Mouse (Mus musculus) CH12.LX (cell line): ENCODE measurements around the gene Trio.

ENCODE experiments used
- BHLHE40 ChIP-seq: IDR thresholded peaks from 2 replicates; pipeline ENCODE4 v1.6.1; 2011; ENCODE audit warnings: mild to moderate bottlenecking, low read depth, low read length, improper control_type of control experiment
- CTCF ChIP-seq, 2 experiments: IDR thresholded peaks in 1 of 2; conservative IDR thresholded peaks in 1 of 2; 2 replicates each; pipeline ENCODE4 v1.5.1; 2011 to 2012; ENCODE audit warnings: low read depth in 2 of 2, low read length in 2 of 2, improper control_type of control experiment in 1 of 2, inconsistent platforms in 1 of 2, mild to moderate bottlenecking in 1 of 2, moderate library complexity in 1 of 2
- EP300 ChIP-seq: IDR thresholded peaks from 2 replicates; pipeline ENCODE4 v1.6.1; 2011; ENCODE audit warnings: low read length, improper control_type of control experiment
- MAX ChIP-seq: IDR thresholded peaks from 2 replicates; pipeline ENCODE4 v1.6.1; 2011; ENCODE audit warnings: low read length, improper control_type of control experiment
- MEF2A ChIP-seq: IDR thresholded peaks from 2 replicates; pipeline ENCODE4 v1.6.1; 2014; ENCODE audit warnings: low read depth, mild to moderate bottlenecking, inconsistent platforms, low read length, improper control_type of control experiment, borderline replicate concordance
- NELFE ChIP-seq: IDR thresholded peaks from 2 replicates; pipeline ENCODE4 v1.6.1; 2011; ENCODE audit warnings: low read depth, low read length, improper control_type of control experiment
- PAX5 ChIP-seq: IDR thresholded peaks from 2 replicates; pipeline ENCODE4 v1.6.1; 2012; ENCODE audit warnings: low read length, inconsistent platforms, mixed read lengths
- POLR2A ChIP-seq: IDR thresholded peaks from 2 replicates; pipeline ENCODE4 v1.6.1; 2011; ENCODE audit warnings: low read depth, mild to moderate bottlenecking, improper control_type of control experiment, low read length
- USF2 ChIP-seq: conservative IDR thresholded peaks from 2 replicates; pipeline ENCODE4 v1.6.1; 2011; ENCODE audit warnings: low read depth, low read length, improper control_type of control experiment
- ZMIZ1 ChIP-seq: IDR thresholded peaks from 2 replicates; pipeline ENCODE4 v1.6.1; 2012; ENCODE audit warnings: low read depth, mild to moderate bottlenecking, inconsistent platforms, low read length, improper control_type of control experiment
- ZNF384 ChIP-seq: IDR thresholded peaks from 2 replicates; pipeline ENCODE4 v1.6.1; 2012; ENCODE audit warnings: low read depth, low read length, improper control_type of control experiment, inconsistent platforms

DNA sequence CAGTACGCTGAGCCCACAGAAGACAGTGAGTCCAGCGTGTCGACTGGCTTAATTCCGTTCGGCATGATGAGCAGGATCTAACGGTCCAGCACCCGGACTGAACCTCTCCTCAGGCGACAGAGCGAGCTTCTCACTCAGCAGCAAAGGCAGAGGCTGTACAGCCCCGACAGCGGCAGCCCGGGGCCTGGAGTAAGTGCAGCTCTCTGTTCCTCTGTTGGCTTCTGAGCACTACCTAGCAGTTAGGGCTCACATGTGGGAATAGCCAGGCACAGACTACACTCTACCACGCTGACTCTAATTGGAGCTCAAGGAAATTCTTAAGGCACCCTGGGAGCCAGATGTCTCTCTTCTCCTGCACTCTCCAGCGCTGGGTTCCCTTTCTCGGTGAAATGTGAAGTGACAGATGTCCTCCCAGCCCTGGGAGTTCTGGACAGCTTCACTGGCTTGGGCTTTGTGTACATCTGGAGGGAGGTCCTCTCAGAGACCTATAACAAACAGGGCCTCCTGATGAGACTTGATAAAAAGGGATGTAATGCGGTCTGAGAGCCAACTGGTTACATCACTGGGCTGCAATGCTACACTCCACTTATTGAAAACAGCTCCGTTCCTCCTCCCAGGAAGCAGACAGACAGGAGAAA is 237.4 kb downstream of the Trio start:
- no peak for TF ChIP-seq USF2
- TF ChIP-seq ZNF384, result no peak
- no peak for TF ChIP-seq CTCF (conservative IDR thresholded peaks at IDR 0.05 in 1 of 2, IDR thresholded peaks at IDR 0.05 in 1 of 2; ENCODE audit: low read depth in 2 of 2, low read length in 2 of 2)
- TF ChIP-seq POLR2A, result no peak
- TF ChIP-seq EP300, result no peak
- TF ChIP-seq PAX5, result no peak
- TF ChIP-seq BHLHE40, result no peak
- no peak for TF ChIP-seq NELFE
- TF ChIP-seq MEF2A, result no peak
- TF ChIP-seq MAX, result no peak
- no peak for TF ChIP-seq ZMIZ1
